Mouse (Mus musculus): Measurements from ENCODE around the gene Susd4. TPM values are rescaled to one million over a fixed set of nuclear protein-coding genes. Genes with fewer than 3 reads are reported as not detected.

Gene Susd4
- polyA plus RNA-seq (2015; fragmentation: Nextera tagmentation; extraction: Ambion mirVana), result 4.6 and 5.3 TPM in 2 replicates

GRCm38 (mm10) chr1:182763716-182764461, at the start of gene Susd4:
Gene Susd4 (plus strand): TSS chr1:182763860.
- Histone ChIP-seq H3K36me3 (ENCODE audit: control insufficient read depth, insufficient read depth) (no peaks in the 10 kb centered on the region), H3K9me3 (ENCODE audit: control insufficient read depth) (no peaks in the 10 kb centered on the region), H3K4me2 (replicated peaks; ENCODE audit: low read depth) (peak within 1 kb of the TSS; percentile 77), H3K27ac (ENCODE audit: low read depth, low read length) (no peak within 1 kb of the TSS), H3K27me3 (replicated peaks; ENCODE audit: control insufficient read depth, insufficient read depth, low read length) (peaks cover 7% of the 10 kb centered on the region; the same call in 1 of the 2 replicates), H3K4me1 (replicated peaks; ENCODE audit: control insufficient read depth, insufficient read depth, low read length) (peaks cover 3% of the 10 kb centered on the region; the same call in 1 of the 2 replicates), H3K4me3 (ENCODE audit: low read depth, low read length) (peak within 1 kb of the TSS; percentile 60), H3K9ac (ENCODE audit: low read depth, low read length) (peak within 1 kb of the TSS; percentile 47; the same call in 1 of the 2 replicates)
- TF ChIP-seq CTCF (IDR thresholded peaks at IDR 0.05; ENCODE audit: low read depth), result peak; percentile 44
- WGBS, result under 1% methylated on average over 77 of the region's 95 CpGs
- peak; percentile 81 for ATAC-seq

DNA sequence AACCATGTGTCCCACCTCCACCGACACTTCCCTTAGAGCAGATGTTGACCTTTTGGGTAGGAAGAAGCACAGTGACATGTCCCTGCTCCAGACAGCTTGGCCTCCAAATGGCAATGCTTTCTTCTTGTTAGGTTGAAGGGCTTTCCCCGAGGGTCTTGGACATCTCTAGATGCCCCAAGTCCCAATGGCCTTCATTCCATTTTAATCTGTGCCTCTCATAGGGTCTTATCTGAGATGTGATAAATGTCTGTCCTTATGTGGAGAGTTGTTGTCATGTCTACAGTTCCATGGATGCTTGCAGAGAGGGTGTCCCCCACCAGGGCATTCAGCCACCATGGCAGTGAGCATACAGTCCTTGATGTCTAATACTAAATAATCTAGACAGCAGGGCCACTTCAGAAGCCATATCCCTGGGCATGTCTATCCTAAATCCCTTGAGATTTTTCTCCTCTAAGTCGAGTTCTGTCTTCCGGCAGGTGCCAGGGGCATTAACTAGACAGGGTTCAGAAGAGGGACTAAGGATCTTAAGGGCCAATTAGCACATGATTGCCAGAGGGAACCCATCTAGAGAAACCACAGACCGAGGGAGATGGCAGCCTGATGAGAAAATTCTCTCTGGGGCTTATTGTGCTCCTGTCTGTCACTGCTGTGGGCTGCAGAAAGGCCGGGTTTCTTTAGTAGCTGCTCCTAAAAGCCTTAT, 49.3 kb upstream of the Susd4 start:
- H3K36me3 ChIP-seq (ENCODE audit: control insufficient read depth, insufficient read depth), result no peaks in the 10 kb centered on the region
- H3K9me3 ChIP-seq (ENCODE audit: control insufficient read depth), result no peaks in the 10 kb centered on the region
- no peak overlapping the region for H3K4me3 ChIP-seq (ENCODE audit: low read depth, low read length)
- WGBS, result 77% methylated on average over 6 of the region's 6 CpGs
- no peak overlapping the region for H3K4me2 ChIP-seq (replicated peaks; ENCODE audit: low read depth)
- no peak overlapping the region for H3K9ac ChIP-seq (ENCODE audit: low read depth, low read length)
- H3K27me3 ChIP-seq (replicated peaks; ENCODE audit: control insufficient read depth, insufficient read depth, low read length), result no peaks in the 10 kb centered on the region
- no peak for TF ChIP-seq CTCF (IDR thresholded peaks at IDR 0.05; ENCODE audit: low read depth)
- no peak overlapping the region for H3K27ac ChIP-seq (ENCODE audit: low read depth, low read length)
- H3K4me1 ChIP-seq (replicated peaks; ENCODE audit: control insufficient read depth, insufficient read depth, low read length), result no peaks in the 10 kb centered on the region
- ATAC-seq, result no peak

- WGBS, result 62% methylated on average over 12 of the region's 12 CpGs
- TF ChIP-seq CTCF (IDR thresholded peaks at IDR 0.05; ENCODE audit: low read depth), result no peak
- ATAC-seq, result no peak
Measured at GRCm38 (mm10) chr1:182727541-182727940, 36.1 kb upstream of the Susd4 start.

GRCm38 (mm10) chr1:182729002-182729401, 34.7 kb upstream of the Susd4 start:
- H3K4me3 ChIP-seq (ENCODE audit: low read depth, low read length), result no peak overlapping the region
- TF ChIP-seq CTCF (IDR thresholded peaks at IDR 0.05; ENCODE audit: low read depth), result no peak
- no peak overlapping the region for H3K9ac ChIP-seq (ENCODE audit: low read depth, low read length)
- 83% methylated on average over 9 of the region's 9 CpGs for WGBS
- no peaks in the 10 kb centered on the region for H3K9me3 ChIP-seq (ENCODE audit: control insufficient read depth)
- H3K4me1 ChIP-seq (replicated peaks; ENCODE audit: control insufficient read depth, insufficient read depth, low read length), result no peaks in the 10 kb centered on the region; the same call in 1 of the 2 replicates
- no peaks in the 10 kb centered on the region for H3K36me3 ChIP-seq (ENCODE audit: control insufficient read depth, insufficient read depth)
- no peak for ATAC-seq
- no peaks in the 10 kb centered on the region for H3K27me3 ChIP-seq (replicated peaks; ENCODE audit: control insufficient read depth, insufficient read depth, low read length)
- H3K27ac ChIP-seq (ENCODE audit: low read depth, low read length), result no peak overlapping the region
- H3K4me2 ChIP-seq (replicated peaks; ENCODE audit: low read depth), result no peak overlapping the region

More at GRCm38 (mm10) chr1:182727541-182727940, 36.1 kb upstream of the Susd4 start:
- Histone ChIP-seq H3K27ac (ENCODE audit: low read depth, low read length) (no peak overlapping the region), H3K9ac (ENCODE audit: low read depth, low read length) (no peak overlapping the region), H3K4me1 (replicated peaks; ENCODE audit: control insufficient read depth, insufficient read depth, low read length) (no peaks in the 10 kb centered on the region), H3K9me3 (ENCODE audit: control insufficient read depth) (no peaks in the 10 kb centered on the region), H3K4me2 (replicated peaks; ENCODE audit: low read depth) (no peak overlapping the region), H3K36me3 (ENCODE audit: control insufficient read depth, insufficient read depth) (no peaks in the 10 kb centered on the region), H3K27me3 (replicated peaks; ENCODE audit: control insufficient read depth, insufficient read depth, low read length) (no peaks in the 10 kb centered on the region), H3K4me3 (ENCODE audit: low read depth, low read length) (no peak overlapping the region)

- TF ChIP-seq CTCF (IDR thresholded peaks at IDR 0.05; ENCODE audit: low read depth), result no peak
- H3K4me3 ChIP-seq (ENCODE audit: low read depth, low read length), result no peak overlapping the region
- no peaks in the 10 kb centered on the region; the same call in 1 of the 2 replicates for H3K4me1 ChIP-seq (replicated peaks; ENCODE audit: control insufficient read depth, insufficient read depth, low read length)
- H3K4me2 ChIP-seq (replicated peaks; ENCODE audit: low read depth), result no peak overlapping the region
- 16% methylated on average over 7 of the region's 7 CpGs for WGBS
- no peak overlapping the region for H3K9ac ChIP-seq (ENCODE audit: low read depth, low read length)
- H3K27ac ChIP-seq (ENCODE audit: low read depth, low read length), result no peak overlapping the region
- H3K36me3 ChIP-seq (ENCODE audit: control insufficient read depth, insufficient read depth), result no peaks in the 10 kb centered on the region
- no peak for ATAC-seq
- H3K27me3 ChIP-seq (replicated peaks; ENCODE audit: control insufficient read depth, insufficient read depth, low read length), result no peaks in the 10 kb centered on the region
- no peaks in the 10 kb centered on the region for H3K9me3 ChIP-seq (ENCODE audit: control insufficient read depth)
Measured at GRCm38 (mm10) chr1:182732695-182733094, 31.0 kb upstream of the Susd4 start.

- Histone ChIP-seq H3K27me3 (replicated peaks; ENCODE audit: control insufficient read depth, insufficient read depth, low read length) (no peaks in the 10 kb centered on the region), H3K27ac (ENCODE audit: low read depth, low read length) (no peak overlapping the region)
- 47% methylated on average over 4 of the region's 4 CpGs for WGBS
Measured at GRCm38 (mm10) chr1:182735891-182736290, 27.8 kb upstream of the Susd4 start.

More at GRCm38 (mm10) chr1:182735891-182736290, 27.8 kb upstream of the Susd4 start:
- Histone ChIP-seq H3K4me1 (replicated peaks; ENCODE audit: control insufficient read depth, insufficient read depth, low read length) (no peaks in the 10 kb centered on the region; the same call in 1 of the 2 replicates), H3K36me3 (ENCODE audit: control insufficient read depth, insufficient read depth) (no peaks in the 10 kb centered on the region), H3K9me3 (ENCODE audit: control insufficient read depth) (no peaks in the 10 kb centered on the region), H3K9ac (ENCODE audit: low read depth, low read length) (no peak overlapping the region), H3K4me2 (replicated peaks; ENCODE audit: low read depth) (no peak overlapping the region), H3K4me3 (ENCODE audit: low read depth, low read length) (no peak overlapping the region)
- TF ChIP-seq CTCF (IDR thresholded peaks at IDR 0.05; ENCODE audit: low read depth), result no peak
- ATAC-seq, result no peak

Data from intestine, postnatal 0 days (tissue).